Mouse (Mus musculus) liver, embryonic 12.5 days (tissue): Measurements from ENCODE around the gene Hcrt. TPM values are rescaled to one million over a fixed set of nuclear protein-coding genes. Genes with fewer than 3 reads are reported as not detected.

Experiments used
- ATAC-seq: fragments of 200-750 bp; cut with Nextera tagmentation; 2 replicates; pipeline ENCODE4 v1.8.0; 2017; ENCODE audit warnings: moderate number of reproducible peaks, mild to moderate bottlenecking, moderate library complexity
- H3K27ac ChIP-seq: fragments of 300-500 bp; sonication (generic); 2 replicates; pipeline ENCODE4 v1.5.1; 2016; ENCODE audit warnings: mild to moderate bottlenecking
- H3K27me3 ChIP-seq: fragments of 300-500 bp; sonication (generic); replicated peaks from 2 replicates; pipeline ENCODE4 v1.6.1; 2016; ENCODE audit warnings: mild to moderate bottlenecking, moderate library complexity
- H3K36me3 ChIP-seq: fragments of 300-500 bp; sonication (generic); 2 replicates; pipeline ENCODE4 v1.6.1; 2016; ENCODE audit warnings: mild to moderate bottlenecking, moderate library complexity
- H3K4me1 ChIP-seq: fragments of 300-500 bp; sonication (generic); 2 replicates; pipeline ENCODE4 v1.6.1; 2016
- H3K4me2 ChIP-seq: fragments of 300-500 bp; sonication (generic); 2 replicates; pipeline ENCODE4 v1.6.1; 2016; ENCODE audit warnings: mild to moderate bottlenecking, moderate library complexity
- H3K4me3 ChIP-seq: fragments of 300-500 bp; sonication (generic); 2 replicates; pipeline ENCODE4 v1.5.1; 2016; ENCODE audit warnings: mild to moderate bottlenecking, moderate library complexity
- H3K9ac ChIP-seq: fragments of 300-500 bp; sonication (generic); 2 replicates; pipeline ENCODE4 v1.6.1; 2016; ENCODE audit warnings: mild to moderate bottlenecking, moderate library complexity
- H3K9me3 ChIP-seq: fragments of 300-500 bp; sonication (generic); replicated peaks from 2 replicates; pipeline ENCODE4 v1.6.1; 2016; ENCODE audit warnings: mild to moderate bottlenecking, moderate library complexity
- WGBS: fragments of 180-500 bp; shearing (Covaris S2); methylation state at CpG from one replicate; pipeline ENCODE4 v1.1.7; 2016; ENCODE audit not compliant: insufficient replicate concordance; 5-methylcytosine and 5-hydroxymethylcytosine counted together
- polyA plus RNA-seq: library from polyadenylated mRNA; unstranded; fragments of >200 nt; fragmentation: Nextera tagmentation; extraction: Ambion mirVana; gene quantifications from 2 replicates; pipeline ENCODE4 v1.2.1, GENCODE M21; 2016

Hcrt gene
- polyA plus RNA-seq, 1 experiment from 2014 or later: not detected

DNA sequence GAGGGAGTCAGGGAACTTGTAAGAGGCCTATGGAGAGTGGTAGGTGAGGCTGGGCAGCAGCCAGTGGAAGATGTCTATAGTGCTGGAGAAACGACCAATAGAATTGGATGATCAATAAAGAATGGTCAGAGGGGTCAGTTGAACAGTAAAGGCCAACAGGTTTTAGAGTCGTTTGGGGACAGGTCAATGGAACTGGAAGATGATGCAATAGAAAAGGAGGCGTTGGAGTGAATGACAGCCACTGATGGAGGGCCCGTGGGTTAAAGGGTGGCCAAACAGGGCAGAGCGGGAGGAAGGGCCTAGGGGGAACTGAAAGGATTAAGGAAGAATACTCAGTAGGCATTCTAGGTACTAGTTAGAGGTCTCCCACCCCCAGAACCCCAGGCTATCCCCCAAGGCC, 15.6 kb downstream of the Hcrt start:
- Histone ChIP-seq H3K36me3 (no peaks in the 10 kb centered on the region), H3K9me3 (no peaks in the 10 kb centered on the region), H3K27me3 (peaks cover 74% of the 10 kb centered on the region), H3K4me3 (no peak overlapping the region), H3K27ac (no peak overlapping the region), H3K9ac (no peak overlapping the region), H3K4me2 (no peak overlapping the region), H3K4me1 (peaks cover 20% of the 10 kb centered on the region; the same call in 1 of the 2 replicates)
- ATAC-seq: peak; percentile 30; the same call in 1 of the 2 replicates
- 46% methylated on average over 5 of the region's 5 CpGs for WGBS

DNA sequence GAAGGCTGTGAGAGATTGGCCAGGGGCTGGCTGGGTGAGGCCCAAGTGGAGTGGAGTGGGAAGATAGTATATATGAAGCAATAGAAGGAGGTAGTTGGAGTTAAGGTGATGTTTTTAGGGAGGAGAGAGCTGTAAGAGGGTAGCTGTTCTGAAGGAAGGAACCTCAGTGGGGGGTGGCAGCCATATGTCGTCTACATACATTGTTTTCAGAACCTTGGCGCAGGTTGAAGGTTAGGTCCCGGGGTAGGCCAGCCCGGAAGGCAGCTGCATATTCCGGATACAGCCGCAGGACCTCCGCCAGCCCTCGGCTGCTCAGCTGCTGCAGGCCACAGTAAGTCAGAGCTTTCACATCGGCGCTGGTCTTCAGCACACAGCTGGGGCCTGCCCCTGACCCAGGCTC, 16.2 kb downstream of the Hcrt start:
- Histone ChIP-seq H3K4me2 (no peak overlapping the region), H3K9me3 (no peaks in the 10 kb centered on the region), H3K4me3 (no peak overlapping the region), H3K27me3 (peaks cover 68% of the 10 kb centered on the region), H3K27ac (no peak overlapping the region), H3K4me1 (peaks cover 20% of the 10 kb centered on the region; the same call in 1 of the 2 replicates), H3K36me3 (no peaks in the 10 kb centered on the region), H3K9ac (no peak overlapping the region)
- ATAC-seq: no peak
- WGBS: 73% methylated on average over 10 of the region's 10 CpGs

DNA sequence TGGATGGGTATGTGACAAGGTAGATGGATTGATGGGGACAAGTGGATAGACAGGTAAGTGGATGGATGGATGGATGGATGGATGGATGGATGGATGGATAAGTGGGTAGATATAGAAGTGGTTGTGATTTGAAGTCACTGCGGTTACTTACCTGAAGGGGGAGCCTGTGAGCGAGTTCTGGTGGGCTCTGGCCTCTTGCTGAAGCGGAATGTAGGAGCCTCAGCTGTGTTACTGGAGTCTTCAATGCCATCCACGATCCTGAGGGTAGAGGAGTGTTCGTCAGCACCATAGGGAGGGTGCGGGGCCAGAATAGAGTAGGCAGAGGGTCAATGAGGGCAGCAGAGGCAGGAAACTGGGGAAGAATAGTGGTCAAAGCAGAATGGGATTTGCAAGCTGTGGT, 17.6 kb downstream of the Hcrt start:
- ATAC-seq: no peak
- Histone ChIP-seq H3K9ac (no peak overlapping the region), H3K27me3 (peaks cover 55% of the 10 kb centered on the region), H3K4me2 (no peak overlapping the region), H3K27ac (no peak overlapping the region), H3K9me3 (no peaks in the 10 kb centered on the region), H3K4me1 (peaks cover 20% of the 10 kb centered on the region; the same call in 1 of the 2 replicates), H3K4me3 (no peak overlapping the region), H3K36me3 (no peaks in the 10 kb centered on the region)
- WGBS: 14% methylated on average over 6 of the region's 6 CpGs

- Histone ChIP-seq H3K27me3 (peaks cover 20% of the 10 kb centered on the region; the same call in 1 of the 2 replicates), H3K9me3 (no peaks in the 10 kb centered on the region), H3K4me2 (no peak overlapping the region), H3K4me3 (no peak overlapping the region), H3K4me1 (peaks cover 25% of the 10 kb centered on the region), H3K9ac (no peak overlapping the region), H3K27ac (no peak overlapping the region), H3K36me3 (no peaks in the 10 kb centered on the region)
- WGBS: 63% methylated on average over 6 of the region's 6 CpGs
- ATAC-seq: no peak
Observed at GRCm38 (mm10) chr11:100741348-100741747, 21.4 kb downstream of the Hcrt start.

DNA sequence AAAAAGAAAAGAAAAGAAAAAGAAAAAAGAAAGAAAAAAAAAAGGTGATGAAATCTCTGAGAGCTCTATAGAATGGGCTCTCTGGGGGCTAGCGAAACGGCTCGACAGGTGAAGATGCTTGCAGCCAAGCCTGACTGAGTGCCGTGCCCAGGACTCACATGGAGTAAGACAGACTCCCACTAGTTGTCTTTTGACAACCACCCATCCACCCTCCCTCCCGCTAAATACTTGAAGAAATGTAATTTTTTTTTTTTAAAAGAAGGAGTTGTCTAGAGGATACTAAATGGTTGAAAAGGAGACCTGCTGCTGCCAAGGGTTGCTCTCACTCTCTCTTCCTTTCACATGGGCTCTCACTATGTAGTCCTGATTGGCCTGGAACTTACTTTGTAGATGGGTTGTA, 24.0 kb downstream of the Hcrt start:
- H3K9me3 ChIP-seq: no peaks in the 10 kb centered on the region
- ATAC-seq: no peak
- H3K9ac ChIP-seq: peak overlapping the region; percentile 67
- H3K4me2 ChIP-seq: peak overlapping the region; percentile 96
- H3K27ac ChIP-seq: peak overlapping the region; percentile 89
- peaks cover 47% of the 10 kb centered on the region for H3K4me1 ChIP-seq
- no peaks in the 10 kb centered on the region for H3K27me3 ChIP-seq
- peak overlapping the region; percentile 99 for H3K4me3 ChIP-seq
- peaks cover 15% of the 10 kb centered on the region for H3K36me3 ChIP-seq
- 20% methylated on average over 5 of the region's 5 CpGs for WGBS

DNA sequence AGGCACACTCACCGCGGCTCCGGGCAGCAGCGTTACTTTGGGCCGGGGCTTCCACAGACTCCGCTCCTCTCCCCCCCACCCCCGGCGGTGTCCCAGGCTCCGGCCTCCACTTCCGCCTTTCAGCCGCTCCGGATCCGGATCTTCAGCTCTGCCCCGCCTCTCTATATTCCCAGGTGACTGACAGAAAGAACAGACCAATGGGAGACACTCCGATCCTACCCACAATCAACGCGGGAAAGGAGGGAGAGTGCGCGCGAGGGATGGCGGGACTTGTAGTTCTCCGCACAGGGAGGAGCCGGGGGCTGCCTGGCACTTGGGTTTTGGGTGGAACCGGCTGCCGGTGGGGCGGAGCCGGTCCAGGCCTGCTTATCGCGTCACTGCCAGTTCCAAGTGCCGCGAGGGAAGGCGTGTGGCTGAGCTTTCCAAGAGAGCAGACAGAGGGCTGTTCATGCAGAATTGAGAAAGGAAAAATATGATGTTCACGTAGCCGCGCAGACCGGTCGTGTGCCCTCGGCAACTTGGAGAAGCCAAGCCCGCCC, 24.6 kb downstream of the Hcrt start, which contains the start of gene Rab5c:
Gene Rab5c (minus strand): TSS at position 150 of the 539 bp plus-strand sequence.
- Histone ChIP-seq H3K9me3 (no peaks in the 10 kb centered on the region), H3K27ac (peak within 1 kb of the TSS; percentile 94), H3K4me3 (peak within 1 kb of the TSS; percentile 99), H3K27me3 (no peaks in the 10 kb centered on the region), H3K9ac (peak within 1 kb of the TSS; percentile 99), H3K4me2 (peak within 1 kb of the TSS; percentile 96), H3K4me1 (peaks cover 53% of the 10 kb centered on the region), H3K36me3 (peaks cover 20% of the 10 kb centered on the region)
- ATAC-seq: peak; percentile 97
- WGBS: under 1% methylated on average over 39 of the region's 39 CpGs

DNA sequence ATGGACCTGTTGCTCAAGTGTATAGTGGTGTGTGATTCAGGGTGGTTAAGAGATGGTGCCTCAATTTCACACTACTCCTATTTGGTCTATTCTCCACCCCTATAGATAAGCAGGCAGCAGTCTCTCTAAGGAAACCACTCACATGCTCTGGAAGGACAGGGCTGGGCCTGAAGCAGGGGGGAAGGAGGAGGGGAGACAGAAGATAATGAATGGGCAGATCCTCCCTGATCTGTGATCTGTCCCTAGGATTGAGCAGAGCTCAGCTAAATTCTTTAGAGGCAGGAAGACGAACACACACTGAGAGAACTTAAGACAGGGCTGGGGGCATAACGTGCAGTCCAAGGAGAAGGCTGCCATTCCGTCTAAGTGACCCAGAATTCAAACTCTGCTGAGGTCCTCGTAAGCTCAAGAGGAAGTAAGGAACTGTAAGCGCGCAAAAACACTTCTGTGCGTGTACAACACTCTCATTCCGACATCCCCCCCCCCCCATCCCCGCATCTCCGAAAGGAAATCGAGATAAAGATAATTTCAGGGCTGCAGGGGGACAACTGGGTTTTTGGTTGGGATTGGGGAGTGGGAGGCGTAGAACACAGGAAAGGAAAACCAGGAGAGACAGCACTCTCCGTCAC, 25.5 kb downstream of the Hcrt start:
- H3K36me3 ChIP-seq: peaks cover 30% of the 10 kb centered on the region
- under 1% methylated on average over 13 of the region's 13 CpGs for WGBS
- H3K4me3 ChIP-seq: peak overlapping the region; percentile 99
- H3K9ac ChIP-seq: peak overlapping the region; percentile 99
- H3K4me2 ChIP-seq: peak overlapping the region; percentile 96
- peak overlapping the region; percentile 94 for H3K27ac ChIP-seq
- peaks cover 63% of the 10 kb centered on the region for H3K4me1 ChIP-seq
- H3K27me3 ChIP-seq: no peaks in the 10 kb centered on the region
- ATAC-seq: peak; percentile 74
- no peaks in the 10 kb centered on the region for H3K9me3 ChIP-seq

DNA sequence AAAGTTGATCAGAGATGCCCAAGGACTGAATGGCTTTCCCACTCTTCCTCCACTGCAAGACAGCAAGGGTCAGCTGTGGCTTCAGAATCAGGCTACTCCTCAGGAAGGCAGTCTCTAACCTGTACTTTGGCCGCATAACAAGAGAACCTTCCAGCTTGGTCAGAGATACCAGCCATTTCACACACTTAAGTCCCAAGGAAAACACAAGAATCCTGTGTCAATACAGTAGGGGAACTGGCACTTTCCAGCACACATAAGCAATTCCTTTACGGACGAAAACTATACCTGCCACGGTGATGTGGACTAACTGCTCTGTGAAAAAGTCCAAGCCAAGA, 26.0 kb downstream of the Hcrt start:
- no peak for ATAC-seq
- Histone ChIP-seq H3K4me1 (peaks cover 68% of the 10 kb centered on the region), H3K9me3 (no peaks in the 10 kb centered on the region), H3K27ac (peak overlapping the region; percentile 94), H3K36me3 (peaks cover 35% of the 10 kb centered on the region), H3K4me2 (peak overlapping the region; percentile 96), H3K9ac (peak overlapping the region; percentile 99), H3K27me3 (no peaks in the 10 kb centered on the region), H3K4me3 (peak overlapping the region; percentile 99)
- WGBS: 15% methylated on average over 4 of the region's 4 CpGs

- peak overlapping the region; percentile 94 for H3K27ac ChIP-seq
- no peaks in the 10 kb centered on the region for H3K9me3 ChIP-seq
- H3K9ac ChIP-seq: peak overlapping the region; percentile 99
- H3K4me2 ChIP-seq: peak overlapping the region; percentile 96
- H3K27me3 ChIP-seq: no peaks in the 10 kb centered on the region
- no peak for ATAC-seq
- H3K4me1 ChIP-seq: peaks cover 73% of the 10 kb centered on the region
- WGBS: 31% methylated on average over 14 of the region's 14 CpGs
- H3K36me3 ChIP-seq: peaks cover 36% of the 10 kb centered on the region
- peak overlapping the region; percentile 99 for H3K4me3 ChIP-seq
Observed at GRCm38 (mm10) chr11:100735954-100736745, 26.6 kb downstream of the Hcrt start.

- peak overlapping the region; percentile 96 for H3K4me2 ChIP-seq
- H3K4me3 ChIP-seq: peak overlapping the region; percentile 99
Observed at GRCm38 (mm10) chr11:100735134-100735865, 27.4 kb downstream of the Hcrt start.

DNA sequence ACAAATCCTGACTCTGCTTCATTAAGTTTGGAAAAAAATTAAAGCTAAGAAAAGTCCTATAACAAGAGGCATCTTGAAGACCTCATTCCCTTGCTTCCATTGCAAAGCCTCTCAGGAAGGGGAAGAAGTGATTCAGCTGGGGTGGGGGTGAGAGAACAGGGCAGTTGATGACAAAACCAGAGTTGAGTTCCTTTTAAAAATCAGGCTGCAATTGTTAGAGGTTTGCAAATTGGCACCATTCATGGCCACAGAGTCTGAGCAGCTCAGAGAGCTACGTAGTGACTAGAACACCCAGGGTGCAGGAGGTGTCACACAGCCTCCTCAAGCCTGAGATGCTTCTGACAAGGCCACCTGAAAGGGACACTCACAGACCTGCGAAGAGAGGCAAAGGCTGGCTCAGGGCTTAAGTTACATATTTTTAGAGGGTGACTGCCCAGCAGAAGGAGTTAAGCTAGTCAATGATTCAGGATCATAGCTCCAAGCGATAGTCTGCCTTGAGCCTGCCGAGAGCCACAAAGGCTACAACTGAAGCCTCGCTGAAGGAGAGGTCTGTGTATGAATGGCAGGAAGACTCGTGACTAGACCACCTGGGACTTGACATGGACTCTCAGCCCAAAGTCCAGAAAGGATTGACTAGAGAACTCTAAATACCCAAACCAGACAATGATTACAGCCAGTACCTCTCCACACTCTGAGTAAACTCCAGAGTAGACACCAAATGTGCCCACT, 32.1 kb downstream of the Hcrt start:
- Histone ChIP-seq H3K4me2 (no peak overlapping the region), H3K9ac (no peak overlapping the region), H3K27ac (0 out of 2 replicates have a peak overlapping the region, but pooled peaks have one; percentile 8), H3K4me1 (peaks cover 84% of the 10 kb centered on the region), H3K9me3 (no peaks in the 10 kb centered on the region), H3K27me3 (no peaks in the 10 kb centered on the region), H3K4me3 (no peak overlapping the region), H3K36me3 (peaks cover 63% of the 10 kb centered on the region)
- 72% methylated on average over 6 of the region's 6 CpGs for WGBS
- no peak for ATAC-seq

More at GRCm38 (mm10) chr11:100735134-100735865, 27.4 kb downstream of the Hcrt start:
- peak overlapping the region; percentile 99 for H3K9ac ChIP-seq
- ATAC-seq: no peak
- H3K9me3 ChIP-seq: no peaks in the 10 kb centered on the region
- peak overlapping the region; percentile 94 for H3K27ac ChIP-seq
- 78% methylated on average over 9 of the region's 9 CpGs for WGBS
- H3K4me1 ChIP-seq: peaks cover 82% of the 10 kb centered on the region
- peaks cover 38% of the 10 kb centered on the region for H3K36me3 ChIP-seq
- no peaks in the 10 kb centered on the region for H3K27me3 ChIP-seq
